Mouse (Mus musculus) lung, postnatal 36 days (tissue): ENCODE results near the gene Cep135.
A peak's percentile ranks its signal among the peaks of the same experiment; 100 is the strongest.

Experiments used
- DNase-seq: peaks from one replicate; pipeline ENCODE4 v3.0.0; 2022; ENCODE audit warnings: mixed read lengths

The Cep135 gene

DNA sequence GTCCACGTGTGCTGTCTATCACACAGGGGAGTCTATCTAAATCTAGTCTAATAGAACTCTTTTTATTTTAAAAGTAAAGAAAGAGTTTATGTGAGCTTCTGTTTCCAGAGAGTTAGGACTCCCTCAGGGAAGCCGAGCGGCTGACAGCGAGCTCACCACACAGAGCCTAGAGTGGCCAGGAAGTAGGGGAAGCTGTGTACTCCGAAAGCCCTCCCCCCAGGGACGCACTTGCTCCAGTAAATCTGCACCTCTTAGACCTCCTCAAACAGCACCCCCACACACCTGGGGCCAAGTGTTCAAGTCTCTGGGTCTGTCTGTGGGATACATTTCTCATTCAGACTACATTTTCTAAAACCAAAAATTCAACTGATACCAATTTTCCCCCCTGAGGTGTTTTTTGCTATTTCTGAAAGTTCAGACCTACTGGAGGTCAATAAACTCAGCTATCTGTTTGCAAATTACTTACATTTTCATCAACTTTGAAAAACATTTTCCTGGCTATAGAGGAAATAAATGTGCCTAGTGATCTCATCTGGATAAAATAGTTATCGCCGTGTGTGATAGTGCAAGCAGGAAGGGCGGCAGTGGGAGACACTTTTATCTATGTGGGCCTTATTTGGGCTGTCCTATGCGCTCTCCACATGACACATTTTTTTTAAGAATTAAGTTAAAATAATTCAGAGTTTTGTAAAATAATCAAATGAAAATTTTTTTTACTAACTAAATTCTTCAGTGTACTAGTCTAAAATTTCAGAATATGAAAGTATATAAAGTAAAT, 56.8 kb downstream of the Cep135 start:
- no peak for DNase-seq

DNA sequence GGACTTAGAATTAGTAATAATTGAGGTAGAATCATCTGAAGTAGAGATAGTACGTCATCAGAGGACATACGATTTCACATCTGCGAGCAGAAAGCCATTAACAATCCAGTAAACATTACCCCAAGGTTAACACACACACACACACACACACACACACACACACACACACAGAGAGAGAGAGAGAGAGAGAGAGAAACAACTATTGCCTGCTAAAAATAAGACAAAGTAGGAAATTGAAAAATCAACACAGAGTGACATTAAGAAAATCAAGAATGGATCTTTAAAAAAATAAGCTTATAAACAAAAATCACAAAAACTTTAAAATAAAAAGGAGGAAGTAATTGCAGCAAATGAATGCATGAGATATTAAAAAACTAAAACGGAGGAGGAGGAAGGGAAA, 61.4 kb downstream of the Cep135 start:
- DNase-seq, result no peak

DNA sequence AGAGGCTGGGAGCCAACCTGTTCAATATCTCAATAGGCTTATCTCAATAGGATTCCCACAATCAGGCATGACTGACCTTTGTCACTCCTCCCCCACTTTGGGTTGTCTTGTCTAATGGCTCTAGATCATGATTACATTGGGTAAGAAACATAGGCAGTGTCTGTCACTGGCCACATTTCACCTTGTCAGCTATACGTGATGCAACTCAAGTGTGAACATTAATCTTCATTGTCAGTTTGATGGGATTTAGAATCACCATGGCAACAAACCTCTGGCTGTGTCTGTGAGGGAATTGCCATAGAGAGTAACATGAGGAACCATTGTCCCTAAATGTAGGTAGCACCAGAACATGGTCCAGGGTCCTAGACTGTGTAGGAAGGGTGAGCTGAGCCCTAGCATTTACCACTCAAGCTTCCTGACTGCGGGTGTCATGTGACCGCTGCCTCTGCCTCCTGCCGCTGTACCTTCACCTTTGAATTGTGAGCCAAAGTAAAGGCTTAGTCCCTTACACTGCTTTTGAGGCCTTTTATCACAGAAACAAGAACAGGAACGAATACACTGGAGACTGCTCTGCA, 62.7 kb downstream of the Cep135 start:
- DNase-seq, result no peak

DNA sequence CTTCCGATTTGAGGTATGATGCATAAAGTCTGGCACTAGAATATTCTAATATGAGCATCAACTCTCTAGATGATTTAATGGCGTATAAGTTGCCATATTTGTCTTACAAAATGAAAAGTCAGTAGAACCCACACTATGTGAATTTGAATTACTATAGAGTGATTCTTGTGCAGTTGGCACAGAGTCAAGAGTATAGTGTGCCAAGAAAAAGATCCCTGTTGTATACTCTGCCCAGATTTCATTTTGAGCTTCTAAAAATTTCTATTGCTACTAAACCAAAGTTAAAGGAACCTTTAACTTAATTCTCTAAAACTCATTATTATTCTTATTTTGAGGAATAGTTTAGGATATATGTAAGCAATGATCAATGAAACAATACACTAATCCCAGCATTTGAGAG, 67.7 kb downstream of the Cep135 start, which contains the start of gene C530008M17Rik:
TSS of gene C530008M17Rik (plus strand) at position 301 of the 400 bp plus-strand sequence.
- no peak for DNase-seq

DNA sequence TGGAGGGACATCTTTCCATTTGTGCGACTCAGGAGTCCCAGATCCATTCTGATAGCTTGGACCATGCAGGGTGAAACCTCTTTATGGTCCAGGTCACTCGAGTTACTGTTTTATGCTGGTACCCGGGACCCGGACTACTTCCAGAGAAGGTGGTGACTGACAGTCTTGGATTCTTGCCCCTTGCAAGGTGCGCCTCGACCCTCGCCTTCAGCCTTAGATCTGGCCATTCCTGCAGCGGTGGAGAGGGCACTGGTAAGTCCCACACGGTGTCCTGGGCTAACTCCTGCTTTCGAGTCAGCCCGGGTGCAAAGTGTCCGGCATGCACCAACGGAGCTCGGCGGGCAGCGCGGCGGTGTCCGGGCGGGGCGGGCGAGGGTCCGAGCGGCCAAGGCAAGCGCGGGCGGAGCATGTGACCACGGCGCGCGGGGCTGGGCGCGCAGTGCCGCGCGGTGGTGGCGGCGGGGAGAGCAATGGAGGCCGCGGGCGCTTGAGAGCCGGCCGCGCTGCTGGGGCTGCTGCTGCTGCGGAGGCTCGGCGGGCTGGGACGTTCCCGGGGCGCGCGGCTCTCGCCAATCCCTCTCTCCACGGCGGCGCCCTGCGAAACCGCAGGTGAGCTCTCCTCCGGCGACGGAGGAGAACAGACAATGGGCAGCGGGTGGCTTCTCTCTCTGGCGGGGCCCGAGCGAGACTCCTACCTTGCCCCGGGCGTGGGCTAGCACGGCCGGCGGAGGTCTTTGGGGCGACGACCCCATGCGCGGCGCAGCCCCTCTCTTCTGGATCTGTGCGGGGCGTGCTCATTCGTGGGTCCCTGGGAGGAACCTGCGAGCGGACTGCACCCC, 69.0 kb downstream of the Cep135 start:
- DNase-seq, result peak; percentile 34

DNA sequence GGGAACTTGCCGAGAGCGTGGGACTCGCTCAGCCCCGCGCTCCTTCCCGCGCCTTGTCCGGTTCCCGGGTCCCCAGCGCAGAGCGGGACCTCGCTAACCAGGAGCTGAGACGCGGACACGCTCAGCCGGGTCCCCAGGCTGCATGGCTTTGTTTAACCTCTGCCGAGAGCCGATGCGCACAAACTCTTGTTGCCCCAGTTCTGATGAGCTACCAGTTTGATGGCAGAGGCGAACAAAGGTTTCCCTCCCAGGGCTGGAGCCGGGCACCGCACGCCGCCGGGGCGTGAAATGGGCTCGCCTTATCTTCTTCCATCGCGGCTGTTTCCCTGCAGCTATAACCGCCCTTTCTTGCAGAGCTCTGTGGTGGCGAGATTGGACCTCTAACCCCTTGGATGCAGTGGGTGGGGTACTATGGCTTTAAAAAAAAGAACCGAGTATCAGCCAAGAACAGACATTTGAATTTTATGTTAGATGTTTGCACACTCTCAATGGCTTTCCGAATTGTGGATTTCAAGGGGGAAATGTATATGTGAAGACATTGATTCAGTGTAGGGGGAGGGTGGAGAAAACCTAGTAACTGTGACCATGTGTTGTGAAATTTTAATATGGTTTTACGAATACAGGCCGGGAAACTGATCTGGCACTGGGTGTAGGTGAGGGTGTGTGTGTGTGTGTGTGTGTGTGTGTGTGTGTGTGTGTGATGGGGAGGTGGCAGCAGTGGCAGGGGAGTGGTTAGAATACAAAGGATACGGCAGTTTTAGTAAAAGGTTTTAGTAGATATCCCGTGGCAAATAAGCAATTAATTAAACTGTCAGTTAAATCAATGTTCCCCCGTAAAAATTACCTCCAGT, 69.8 kb downstream of the Cep135 start:
- DNase-seq, result no peak

DNA sequence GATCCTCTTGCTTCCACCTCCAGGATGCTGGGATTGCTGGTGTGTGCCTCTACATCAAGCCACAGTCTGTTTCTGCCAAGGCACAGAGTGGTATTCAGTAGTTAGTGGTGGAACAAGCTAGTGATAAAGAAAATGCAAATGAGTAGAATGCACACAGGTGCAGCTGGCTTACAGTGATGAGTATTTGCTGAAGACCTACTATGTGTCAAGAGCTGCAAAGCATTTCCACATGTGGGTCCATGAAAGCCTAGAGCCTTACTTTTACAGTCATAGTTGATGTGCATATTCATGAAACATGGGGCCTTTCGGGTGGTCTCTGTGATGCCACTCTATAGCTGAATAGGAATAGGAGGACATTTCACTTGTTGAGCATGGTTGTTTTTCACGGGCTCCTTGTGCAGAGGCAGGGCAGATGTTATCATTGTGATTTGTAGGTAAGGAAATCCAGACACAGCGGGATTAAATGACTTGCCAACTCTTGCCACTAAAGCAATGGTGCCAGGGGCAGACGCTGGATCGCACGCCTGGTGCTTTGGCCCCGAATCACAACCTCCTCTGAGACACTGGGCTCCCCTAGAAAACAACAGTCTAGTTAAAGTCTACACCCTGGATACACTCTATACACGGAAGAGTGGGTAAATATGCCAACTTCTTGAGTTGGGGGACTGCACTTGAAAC, 71.6 kb downstream of the Cep135 start:
- DNase-seq, result no peak

DNA sequence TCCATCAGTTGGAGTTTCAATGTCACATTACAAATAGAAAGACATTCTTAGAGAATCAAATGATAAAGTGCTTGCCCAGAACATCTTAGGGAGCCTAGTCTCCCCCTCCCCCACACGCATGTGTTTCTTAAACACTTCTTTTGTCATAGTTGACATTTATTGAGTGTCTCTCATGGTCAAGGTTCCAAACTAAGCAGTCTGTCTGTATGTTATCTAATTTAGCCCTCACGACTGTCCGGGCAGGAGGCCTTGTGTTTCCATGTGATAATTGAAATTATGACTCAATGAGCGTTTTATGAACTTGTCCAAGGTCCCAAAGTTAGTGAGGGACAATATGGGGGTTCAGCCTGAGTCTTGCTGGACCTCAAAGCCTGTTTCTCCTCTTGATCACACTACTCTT, 72.8 kb downstream of the Cep135 start:
- DNase-seq, result no peak

DNA sequence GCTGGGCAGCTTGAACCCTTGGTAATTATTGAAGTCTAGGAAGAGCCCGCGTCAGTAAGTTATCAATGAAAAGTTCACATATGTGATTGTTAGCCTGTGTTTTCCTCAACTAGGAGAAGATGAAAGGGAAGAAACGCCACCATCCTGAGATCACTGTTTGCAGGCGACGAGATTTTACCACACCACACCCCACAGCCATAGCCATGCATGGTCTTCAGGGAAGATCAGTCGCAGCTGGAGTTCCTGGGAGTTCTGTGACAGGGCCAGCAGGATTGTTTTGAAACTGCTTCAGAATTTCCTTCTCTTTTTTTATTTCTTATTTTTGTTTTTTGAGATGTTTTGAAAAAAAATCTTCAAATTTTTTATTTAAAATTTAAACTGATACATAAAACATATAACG, 76.4 kb downstream of the Cep135 start:
- no peak for DNase-seq

DNA sequence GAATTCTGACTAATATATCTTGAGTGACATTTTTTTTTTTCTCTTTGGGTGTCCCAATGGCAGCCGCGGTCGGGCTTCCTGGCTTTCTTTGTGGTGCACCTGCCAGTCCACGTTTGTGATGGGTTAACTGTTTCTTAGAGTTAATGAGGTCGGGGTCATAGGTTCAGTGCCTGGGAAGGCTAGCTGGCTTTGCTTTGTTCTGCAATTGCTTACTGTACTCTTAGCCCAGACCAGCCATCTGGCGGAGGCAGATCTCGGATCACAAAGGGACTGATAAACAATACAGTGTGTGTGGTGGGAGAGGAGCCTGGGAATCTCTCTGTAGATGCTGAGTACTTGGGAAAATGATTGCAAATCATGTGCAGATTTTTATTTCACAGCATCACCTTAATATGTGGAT, 76.9 kb downstream of the Cep135 start:
- DNase-seq, result no peak

DNA sequence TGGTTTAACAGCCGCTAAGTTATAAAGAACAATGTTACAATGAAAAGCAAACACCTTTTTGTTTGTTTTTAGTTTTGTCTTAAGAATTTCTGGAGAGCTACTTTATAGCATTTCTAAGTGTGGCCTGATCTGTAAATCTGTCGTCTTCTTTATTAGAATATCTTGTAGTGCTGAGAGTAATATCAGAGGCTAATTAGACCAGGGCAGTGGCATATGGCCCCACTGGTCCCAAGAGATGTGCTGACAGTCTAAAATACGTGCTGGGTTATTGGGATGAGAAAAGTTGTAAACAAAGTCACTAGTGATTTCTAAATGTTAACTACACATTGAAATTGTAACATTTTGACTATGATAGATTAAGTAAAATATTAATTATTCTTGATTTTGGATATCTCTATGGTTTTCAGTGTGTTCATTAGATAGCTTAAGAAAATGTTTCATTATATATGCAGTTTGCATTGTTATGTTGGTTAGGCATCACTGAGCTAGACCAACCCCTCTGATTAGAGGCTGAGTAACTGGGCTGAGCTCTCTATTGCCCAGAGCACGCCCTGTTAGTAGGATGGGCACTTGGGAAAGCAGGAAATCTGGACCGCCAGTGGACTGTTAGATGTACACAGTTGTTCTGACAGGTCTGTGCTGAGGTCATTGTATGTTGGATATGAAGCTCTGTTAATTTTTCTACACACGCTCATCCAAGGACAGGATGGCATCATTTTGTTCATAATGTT, 77.7 kb downstream of the Cep135 start:
- DNase-seq, result no peak

DNA sequence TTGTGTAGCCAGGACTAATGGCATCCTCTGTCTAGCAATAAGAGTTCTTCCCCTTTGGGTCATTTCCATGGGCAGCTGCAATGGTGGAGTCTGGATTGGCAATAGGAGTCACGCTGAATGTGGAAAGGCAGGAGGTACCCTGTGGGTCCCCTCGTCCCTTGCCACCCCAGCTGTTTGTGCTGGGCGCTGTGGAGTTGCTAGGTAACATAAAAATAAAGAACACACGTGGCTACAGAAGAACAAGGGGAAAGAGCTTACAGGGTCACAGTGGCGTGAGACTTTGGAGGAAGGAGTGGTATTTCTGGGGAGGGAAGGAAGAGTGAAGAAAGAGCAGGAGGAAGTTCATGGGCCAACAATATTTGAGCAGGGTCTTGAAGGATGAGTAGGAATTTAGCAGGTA, 79.6 kb downstream of the Cep135 start:
- peak; percentile 41 for DNase-seq

DNA sequence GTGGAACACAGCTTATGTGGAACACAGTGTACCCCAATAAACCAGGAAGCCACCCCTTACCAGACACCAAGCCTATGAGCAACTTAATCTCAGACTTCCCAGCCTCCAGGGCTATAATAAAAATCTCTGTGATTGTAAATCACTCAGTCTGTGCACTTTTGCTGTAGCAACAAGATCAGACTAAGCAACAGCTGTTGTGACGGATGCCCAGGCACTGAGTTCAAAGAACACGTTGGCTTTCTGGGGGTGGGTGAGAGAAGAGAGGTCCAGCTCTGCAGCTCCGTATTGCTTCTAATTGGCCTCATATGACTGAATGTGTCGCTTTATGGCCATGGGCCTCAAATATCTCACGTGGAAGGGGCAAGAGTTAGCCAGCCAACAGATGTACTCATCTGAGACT, 80.0 kb downstream of the Cep135 start:
- no peak for DNase-seq

DNA sequence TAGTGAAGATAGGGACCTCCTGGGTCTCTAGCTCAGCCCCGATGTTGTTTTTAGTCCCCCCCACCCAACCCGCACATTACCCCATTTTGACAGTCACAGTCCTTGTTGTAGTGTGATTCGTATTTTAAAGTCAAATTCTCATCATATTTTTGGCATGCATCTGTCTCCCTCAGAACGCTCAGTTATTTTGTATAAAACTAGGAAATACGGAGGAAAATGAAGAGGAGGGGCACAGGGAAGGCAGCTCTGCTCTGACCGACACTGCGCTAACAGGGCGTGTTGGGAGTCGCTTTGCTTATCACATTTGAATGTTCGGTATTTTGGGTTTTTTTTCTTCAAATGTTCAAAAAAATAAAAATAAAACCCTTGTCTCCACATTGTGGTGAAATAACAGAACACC, 81.7 kb downstream of the Cep135 start:
- DNase-seq, result no peak

DNA sequence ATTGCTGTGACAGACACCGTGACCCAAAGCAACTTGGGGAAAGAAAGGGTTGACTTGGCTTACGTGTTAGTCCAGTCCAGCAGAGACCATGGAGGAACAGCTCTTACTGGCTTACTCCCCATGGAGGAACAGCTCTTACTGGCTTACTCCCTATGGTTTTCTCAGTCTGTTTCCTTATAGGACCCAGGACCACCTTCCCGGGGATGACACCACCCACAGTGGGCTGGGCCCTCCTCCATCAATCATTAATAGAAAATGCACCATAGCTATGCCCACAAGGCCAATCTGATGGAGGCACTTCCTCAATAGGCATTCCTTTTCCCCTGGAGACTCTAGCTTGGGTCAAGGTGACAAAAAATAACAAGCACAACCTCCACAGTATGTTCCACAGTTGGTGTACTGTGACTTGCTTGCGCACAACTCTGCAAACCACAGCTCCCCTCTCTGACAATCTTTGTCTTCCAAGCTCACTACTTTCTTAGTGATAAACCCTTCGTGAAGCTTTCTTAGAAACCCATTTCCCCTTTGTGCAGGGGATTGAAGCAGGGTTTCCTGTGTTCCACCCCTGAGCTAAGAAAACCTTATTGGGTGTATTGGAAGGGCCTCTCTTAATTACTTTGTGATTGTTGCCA, 85.6 kb downstream of the Cep135 start:
- no peak for DNase-seq

DNA sequence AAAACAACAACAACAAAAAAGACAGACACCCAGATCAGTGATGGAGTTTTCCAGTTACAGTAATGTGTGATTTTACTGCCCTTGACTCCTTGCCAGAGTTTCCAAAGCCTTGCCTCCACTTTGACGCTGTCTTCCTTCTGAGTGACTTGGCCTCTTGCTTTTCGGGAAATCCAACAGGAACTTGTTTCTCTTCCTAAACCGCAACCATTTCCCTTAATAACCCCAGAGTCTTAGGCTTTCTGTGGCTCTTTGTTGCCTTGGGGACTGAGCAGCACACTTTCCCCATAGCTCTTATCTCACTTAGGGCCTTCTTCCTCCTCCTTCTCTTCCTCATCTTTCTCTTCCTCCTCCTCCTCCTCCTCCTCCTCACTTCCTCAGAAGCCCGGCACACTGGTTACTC, 86.9 kb downstream of the Cep135 start:
- no peak for DNase-seq

DNA sequence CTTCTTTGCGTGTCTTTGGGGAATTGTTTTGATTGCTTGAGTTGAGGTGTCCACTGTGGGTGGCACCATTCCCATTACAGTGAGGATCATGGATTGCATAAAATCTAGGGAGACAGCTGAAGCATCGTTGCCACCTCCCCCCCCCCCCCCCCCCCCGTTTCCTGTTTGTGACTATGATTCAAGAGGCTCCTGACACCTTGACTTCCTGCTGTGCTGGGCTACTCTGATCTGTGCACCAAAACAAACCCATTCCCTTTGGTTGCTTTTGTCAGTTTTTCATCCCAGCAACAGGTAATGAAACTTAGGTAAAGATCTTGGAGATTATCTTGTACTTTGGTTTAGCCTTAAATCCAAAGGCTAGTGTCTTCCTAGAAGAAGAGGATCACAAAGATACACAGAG, 92.5 kb downstream of the Cep135 start:
- DNase-seq, result no peak

DNA sequence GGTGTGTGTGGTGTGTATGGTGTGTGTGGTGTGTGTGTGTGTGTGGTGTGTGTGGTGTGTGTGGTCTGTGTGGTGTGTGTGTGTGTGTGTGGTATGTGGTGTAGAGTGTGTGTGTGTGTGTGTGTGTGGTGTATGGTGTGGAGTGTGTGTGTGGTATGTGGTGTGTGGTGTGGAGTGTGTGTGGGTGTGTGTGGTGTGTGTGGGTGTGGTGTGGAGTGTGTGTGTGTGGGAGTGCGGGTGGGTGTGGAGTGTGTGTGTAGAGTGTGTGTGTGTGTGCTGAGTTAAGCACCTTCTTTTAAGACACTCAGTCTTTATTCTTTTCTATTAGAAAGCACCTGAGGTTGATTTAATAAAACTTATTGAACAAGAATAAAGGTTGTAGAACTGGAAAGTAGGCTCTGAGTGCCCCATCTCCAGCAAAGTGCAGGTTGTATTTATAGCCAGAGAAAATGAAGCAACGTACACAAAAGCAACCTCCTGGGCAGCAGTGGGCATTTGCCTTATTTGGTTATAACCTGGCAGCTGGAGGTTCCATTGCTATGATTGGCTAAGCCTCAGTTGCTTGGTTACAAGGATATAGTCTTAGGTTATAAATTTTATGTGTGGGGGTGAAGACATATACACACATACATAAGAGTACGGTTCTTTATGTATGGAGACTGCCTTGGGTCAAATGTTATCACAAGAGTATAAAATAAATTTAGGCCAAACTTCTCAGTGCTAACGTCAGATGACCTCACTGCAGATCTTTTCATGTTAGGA, 93.6 kb downstream of the Cep135 start:
- DNase-seq, result no peak

DNA sequence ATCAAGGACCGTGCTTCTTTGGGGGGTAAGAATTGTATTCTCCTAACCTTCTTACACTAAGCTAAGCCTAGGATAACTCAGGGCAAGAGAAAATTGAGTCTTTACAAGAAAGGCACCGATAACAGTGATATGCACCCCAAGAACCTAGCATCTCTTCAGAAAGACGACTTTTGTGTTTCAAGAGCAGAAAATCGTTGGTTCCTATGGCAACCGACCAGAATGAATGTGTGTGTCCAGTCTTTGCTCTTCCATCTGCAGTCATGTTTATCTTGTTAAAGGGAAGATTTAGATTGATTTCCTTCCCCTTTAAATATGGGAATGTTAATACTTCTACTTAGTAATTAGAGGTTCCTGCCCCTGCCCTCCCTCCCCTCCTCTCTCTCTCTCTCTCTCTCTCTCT, 95.0 kb downstream of the Cep135 start:
- DNase-seq, result no peak
